ENCODE assay signal across 17 mouse cellular contexts in genomic region chr3:96459757-96460567, GRCm38 (mm10). TPM values are rescaled to one million over a fixed set of nuclear protein-coding genes. Genes with fewer than 3 reads are reported as not detected.
DNase-seq lines count a peak whose midpoint lies in the region; ATAC-seq and TF ChIP-seq lines count a peak whose summit lies in the region.
"Not testable (repeated sequence)": the region's sequence is repeated elsewhere in the genome, so short reads cannot be mapped to it uniquely, and the experiment has no call there.
"Had no signal": no experiment of that assay in that cellular context is flagged by ENCODE, and none has a peak within 500 bp of the region (broad histone marks: within the 10 kb centered on the region; RNA-seq: fewer than 3 reads in every experiment).

No protein-coding gene starts in this region.

- not testable (repeated sequence) for H3K27ac ChIP-seq in embryonic facial prominence, embryonic 13.5 days; forebrain, postnatal 0 days (ENCODE audit: low read depth, low read length); intestine, embryonic 15.5 days; limb, embryonic 13.5 days; liver, postnatal 0 days (ENCODE audit: low read depth); midbrain, embryonic 13.5 days; stomach, embryonic 15.5 days

- not testable (repeated sequence) for DNase-seq in forebrain, postnatal 0 days; liver, postnatal 0 days

- peak; percentile 77 for ATAC-seq in embryonic facial prominence, embryonic 13.5 days (ENCODE audit: insufficient number of reproducible peaks, insufficient read depth, low FRiP score, low TSS enrichment, low read depth)
- ATAC-seq in forebrain, postnatal 0 days: peak; percentile 53; the same call in 1 of the 2 replicates
- ATAC-seq in hematopoietic stem cell, adult 5-6 weeks (replicated peaks in 1 of 2; ENCODE audit: insufficient read depth in 1 of 2, low FRiP score in 2 of 2, low TSS enrichment in 1 of 2, low read depth in 1 of 2, poor library complexity in 2 of 2, severe bottlenecking in 2 of 2): peak; percentile 25 to 34; a peak in 1 of 4 replicates
- peak; percentile 92 for ATAC-seq in intestine, embryonic 15.5 days
- ATAC-seq in limb, embryonic 13.5 days (ENCODE audit: low FRiP score, low read depth): peak; percentile 91
- peak; percentile 85 for ATAC-seq in liver, postnatal 0 days
- peak; percentile 87 for ATAC-seq in midbrain, embryonic 13.5 days
- peak; percentile 84 for ATAC-seq in stomach, embryonic 15.5 days (ENCODE audit: insufficient read depth, low FRiP score, low read depth)

- not testable (repeated sequence) for H3K9ac ChIP-seq in embryonic facial prominence, embryonic 13.5 days; forebrain, postnatal 0 days; intestine, embryonic 15.5 days; limb, embryonic 13.5 days; liver, postnatal 0 days (replicated peaks); midbrain, embryonic 13.5 days (replicated peaks); stomach, embryonic 15.5 days

- WGBS in embryonic facial prominence, embryonic 13.5 days: 0% methylated on average over 1 of the region's 58 CpGs
- 0% methylated on average over 1 of the region's 58 CpGs for WGBS in forebrain, postnatal 0 days
- 0% methylated on average over 1 of the region's 58 CpGs for WGBS in intestine, embryonic 15.5 days
- WGBS in limb, embryonic 13.5 days: 0% methylated on average over 1 of the region's 58 CpGs
- WGBS in liver, postnatal 0 days (ENCODE audit: insufficient replicate concordance): 17% methylated on average over 1 of the region's 58 CpGs
- WGBS in midbrain, embryonic 13.5 days: 0% methylated on average over 1 of the region's 58 CpGs
- 0% methylated on average over 1 of the region's 58 CpGs for WGBS in stomach, embryonic 15.5 days

- H3K4me1 ChIP-seq in embryonic facial prominence, embryonic 13.5 days; forebrain, postnatal 0 days (ENCODE audit: insufficient read depth); intestine, embryonic 15.5 days (replicated peaks); limb, embryonic 13.5 days; liver, postnatal 0 days (ENCODE audit: insufficient read depth); midbrain, embryonic 13.5 days (replicated peaks); stomach, embryonic 15.5 days: not testable (repeated sequence)

- H3K27me3 ChIP-seq in embryonic facial prominence, embryonic 13.5 days: peaks cover 23% of the 10 kb centered on the region
- 0 out of 2 replicates have a peak, but pooled peaks cover 12% of the 10 kb centered on the region for H3K27me3 ChIP-seq in forebrain, postnatal 0 days (ENCODE audit: insufficient read depth, low read length)
- H3K27me3 ChIP-seq in intestine, embryonic 15.5 days (replicated peaks); liver, postnatal 0 days (ENCODE audit: insufficient read depth, low read length); stomach, embryonic 15.5 days (replicated peaks): not testable (repeated sequence)
- peaks cover 20% of the 10 kb centered on the region for H3K27me3 ChIP-seq in limb, embryonic 13.5 days
- peaks cover 22% of the 10 kb centered on the region for H3K27me3 ChIP-seq in midbrain, embryonic 13.5 days

- TF ChIP-seq EP300 in liver, postnatal 0 days (IDR thresholded peaks at IDR 0.05; ENCODE audit: low read depth): not testable (repeated sequence)

- TF ChIP-seq CTCF in forebrain, postnatal 0 days (IDR thresholded peaks at IDR 0.05; ENCODE audit: low read depth); liver, postnatal 0 days (IDR thresholded peaks at IDR 0.05; ENCODE audit: low read depth): not testable (repeated sequence)

- H3K36me3 ChIP-seq in embryonic facial prominence, embryonic 13.5 days; forebrain, postnatal 0 days (ENCODE audit: insufficient read depth); intestine, embryonic 15.5 days; limb, embryonic 13.5 days; liver, postnatal 0 days (replicated peaks; ENCODE audit: insufficient read depth, low read length); midbrain, embryonic 13.5 days; stomach, embryonic 15.5 days: not testable (repeated sequence)

- H3K4me3 ChIP-seq in embryonic facial prominence, embryonic 13.5 days; forebrain, postnatal 0 days (ENCODE audit: low read depth, low read length); intestine, embryonic 15.5 days (replicated peaks); limb, embryonic 13.5 days; liver, postnatal 0 days (ENCODE audit: low read depth, low read length); midbrain, embryonic 13.5 days (replicated peaks); stomach, embryonic 15.5 days (replicated peaks): not testable (repeated sequence)

- H3K4me2 ChIP-seq in embryonic facial prominence, embryonic 13.5 days; forebrain, postnatal 0 days (ENCODE audit: low read depth); intestine, embryonic 15.5 days (replicated peaks); limb, embryonic 13.5 days (replicated peaks); liver, postnatal 0 days (ENCODE audit: low read depth, low read length); midbrain, embryonic 13.5 days (replicated peaks); stomach, embryonic 15.5 days: not testable (repeated sequence)

- H3K9me3 ChIP-seq in embryonic facial prominence, embryonic 13.5 days; forebrain, postnatal 0 days (ENCODE audit: low read length); intestine, embryonic 15.5 days; limb, embryonic 13.5 days; liver, postnatal 0 days (ENCODE audit: low read length); midbrain, embryonic 13.5 days; stomach, embryonic 15.5 days: not testable (repeated sequence)

RNA-seq across cellular contexts. Expression of gene BC107364, which starts 7.9 kb away (rescaled TPM):
- polyA plus RNA-seq in embryonic facial prominence, embryonic 13.5 days (2015; fragmentation: Nextera tagmentation; extraction: Ambion mirVana): 0.20 TPM in 1 of 2 replicates, not detected in the other
- not detected in 2 replicates for total RNA-seq in forebrain, postnatal 0 days (2014; rRNA removed)
- not detected in 2 replicates for polyA plus RNA-seq in forebrain, postnatal 0 days (2015; fragmentation: Nextera tagmentation; extraction: Ambion mirVana)
- not detected in 2 replicates for total RNA-seq in hematopoietic stem cell, adult 5-6 weeks (2017)
- 0.14 and 0.20 TPM in 2 replicates for polyA plus RNA-seq in intestine, embryonic 15.5 days (2015; fragmentation: Nextera tagmentation; extraction: Ambion mirVana)
- polyA plus RNA-seq in limb, embryonic 13.5 days (2015; fragmentation: Nextera tagmentation; extraction: Ambion mirVana): not detected in 2 replicates
- polyA plus RNA-seq in liver, postnatal 0 days (2015; fragmentation: Nextera tagmentation; extraction: Ambion mirVana): not detected in 2 replicates
- polyA plus RNA-seq in midbrain, embryonic 13.5 days (2015; fragmentation: Nextera tagmentation; extraction: Ambion mirVana): not detected in 2 replicates
- 0.28 and 0.37 TPM in 2 replicates for polyA plus RNA-seq in stomach, embryonic 15.5 days (2015; fragmentation: Nextera tagmentation; extraction: Ambion mirVana)
- total RNA-seq: adrenal gland, adult 18-20 months; gastrocnemius, adult 2 months; heart, adult 18-20 months; layer of hippocampus, adult 2 months; left cerebral cortex, adult 18-20 months; monocyte, adult 5-6 weeks had no signal
- polyA plus RNA-seq: C2C12; forebrain, embryonic 10.5 days; small intestine, adult 2 months had no signal

Comparison
In these comparisons a context has a peak if more than half of its experiments do, and no peak if none do; other contexts are left out.
1. ATAC-seq: peak in every context shown above with its lines; median percentile 92 in intestine, embryonic 15.5 days; 91 in limb, embryonic 13.5 days; 87 in midbrain, embryonic 13.5 days; 85 in liver, postnatal 0 days; 84 in stomach, embryonic 15.5 days; 77 in embryonic facial prominence, embryonic 13.5 days; 53 in forebrain, postnatal 0 days; 30 in hematopoietic stem cell, adult 5-6 weeks.